Mouse (Mus musculus) telencephalon, adult 2 months (tissue): ENCODE measurements around the gene Tex38.

Source experiments
- DNase-seq: peaks from one replicate; pipeline ENCODE4 v3.0.0-alpha.2; 2011; ENCODE audit warnings: low read depth, low spot score

The Tex38 gene

DNA sequence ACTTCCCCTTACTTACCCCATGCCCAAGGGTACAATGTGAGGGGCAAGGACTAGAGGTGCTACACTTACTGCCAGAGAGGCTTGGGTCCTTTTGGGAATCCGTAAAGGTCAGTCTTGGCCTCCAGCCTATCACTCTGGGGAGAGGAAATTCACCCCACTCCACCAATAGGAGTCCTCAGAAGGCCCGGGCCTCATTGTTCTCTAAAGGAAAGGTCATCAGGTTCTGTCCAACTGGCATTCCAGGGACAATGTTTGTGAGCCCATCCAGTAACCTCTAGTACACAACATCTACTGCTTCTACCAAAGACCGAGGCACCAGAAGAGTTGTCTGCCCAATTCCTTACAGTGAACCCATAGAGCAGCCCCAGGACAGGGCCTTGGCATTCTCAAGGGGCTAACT, at the start of gene Tex38:
Gene Tex38 (minus strand): TSS at position 101 of the 400 bp plus-strand sequence.
- no peak for DNase-seq

DNA sequence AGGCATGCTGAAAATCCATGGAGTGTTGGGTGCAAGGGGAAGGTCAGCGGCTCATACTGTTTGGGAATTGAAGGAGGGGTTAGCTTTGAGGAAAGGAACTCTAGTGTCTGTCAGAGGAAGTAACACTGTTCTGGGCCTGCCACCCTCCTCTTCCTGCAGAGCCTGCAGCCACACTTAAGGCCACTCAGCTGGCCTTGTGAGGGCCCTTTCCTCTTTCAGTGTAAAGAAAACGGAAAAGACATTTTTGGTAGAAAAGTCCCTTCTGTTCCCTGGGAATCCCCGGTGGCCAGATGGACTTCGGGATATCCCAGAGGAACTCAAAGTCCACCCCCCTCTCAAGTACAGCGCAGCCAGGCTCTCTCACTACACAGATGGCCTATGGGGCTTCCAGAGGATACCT, 49.7 kb upstream of the Tex38 start:
- DNase-seq: no peak

- no peak for DNase-seq
Measured at GRCm38 (mm10) chr4:115828572-115828902, 47.7 kb upstream of the Tex38 start.

DNA sequence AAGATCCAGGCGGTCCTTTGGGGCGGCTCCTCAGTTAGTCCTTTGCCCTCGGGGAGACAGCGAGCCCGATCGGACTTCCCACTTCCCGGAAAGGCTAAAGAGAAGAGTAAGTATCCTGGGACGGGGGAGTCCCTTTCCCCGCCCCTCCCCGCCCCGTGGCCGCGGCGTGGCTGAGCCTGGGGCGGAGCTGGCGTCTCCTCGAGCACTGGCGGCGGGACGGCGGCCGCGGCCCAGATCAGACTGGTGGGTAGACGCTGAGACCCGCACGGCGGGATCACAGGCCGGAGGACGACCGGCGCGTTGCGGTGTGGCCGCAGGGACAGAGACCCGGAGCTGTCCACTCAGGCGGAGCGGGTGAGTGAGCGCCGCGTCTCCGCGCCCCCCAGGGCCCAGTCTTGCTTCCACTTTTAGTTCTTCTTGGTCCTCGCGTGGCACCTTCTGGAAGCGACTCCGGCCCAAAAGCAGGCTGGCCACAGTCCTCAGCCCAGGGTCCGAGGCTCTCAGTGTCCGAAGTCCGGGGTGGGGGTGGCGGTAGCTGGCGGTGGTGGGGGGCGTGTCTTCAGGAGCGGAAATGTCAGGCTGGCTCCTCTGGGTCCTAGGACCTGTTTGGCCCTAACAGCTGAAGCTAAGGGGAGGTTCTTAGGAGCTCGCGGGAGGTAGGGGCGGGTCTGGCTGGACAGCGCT, 47.2 kb upstream of the Tex38 start, which contains the start of gene Mob3c:
Gene Mob3c (plus strand): TSS at position 205 of the 684 bp plus-strand sequence.
- DNase-seq: no peak

DNA sequence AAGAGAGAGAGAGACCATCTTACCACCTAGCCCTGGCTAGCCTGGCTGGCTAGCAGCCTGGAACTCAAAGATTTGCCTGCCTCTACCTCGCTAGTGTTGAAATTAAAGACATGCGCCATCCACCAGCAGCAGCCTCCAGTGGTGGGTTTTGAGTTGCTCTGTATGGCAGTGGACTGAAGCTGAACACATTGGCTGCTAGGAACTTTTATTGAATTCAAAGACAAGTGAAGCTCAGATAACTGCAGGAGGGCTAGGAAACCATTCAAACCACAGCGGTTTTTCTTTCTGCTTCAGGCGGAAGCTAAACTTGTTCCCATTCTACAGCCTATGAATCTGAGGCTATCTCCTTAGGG, 46.7 kb upstream of the Tex38 start:
- no peak for DNase-seq

- DNase-seq: no peak
Measured at GRCm38 (mm10) chr4:115827066-115827465, 46.2 kb upstream of the Tex38 start.

DNA sequence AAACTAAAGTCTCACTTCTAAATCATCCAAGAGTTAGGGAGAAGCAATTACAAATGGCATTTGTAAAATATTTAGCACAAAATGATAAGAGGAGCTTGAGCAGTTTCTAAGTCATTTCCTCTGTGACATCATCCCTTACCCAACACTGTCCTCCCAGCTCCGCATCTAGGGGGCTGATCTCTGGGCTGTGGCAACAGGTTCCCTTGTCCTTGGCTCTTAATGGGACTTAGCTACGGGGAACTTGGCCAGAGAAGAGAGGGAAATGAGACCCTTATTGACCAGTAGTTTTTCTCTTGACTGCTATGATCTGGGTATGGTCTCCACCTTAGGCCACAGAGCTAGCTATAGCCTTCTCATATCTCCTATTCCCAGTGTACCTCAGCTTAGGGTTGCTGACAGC, 44.5 kb upstream of the Tex38 start:
- no peak for DNase-seq

GRCm38 (mm10) chr4:115824178-115824577, 43.4 kb upstream of the Tex38 start:
- DNase-seq: no peak

DNA sequence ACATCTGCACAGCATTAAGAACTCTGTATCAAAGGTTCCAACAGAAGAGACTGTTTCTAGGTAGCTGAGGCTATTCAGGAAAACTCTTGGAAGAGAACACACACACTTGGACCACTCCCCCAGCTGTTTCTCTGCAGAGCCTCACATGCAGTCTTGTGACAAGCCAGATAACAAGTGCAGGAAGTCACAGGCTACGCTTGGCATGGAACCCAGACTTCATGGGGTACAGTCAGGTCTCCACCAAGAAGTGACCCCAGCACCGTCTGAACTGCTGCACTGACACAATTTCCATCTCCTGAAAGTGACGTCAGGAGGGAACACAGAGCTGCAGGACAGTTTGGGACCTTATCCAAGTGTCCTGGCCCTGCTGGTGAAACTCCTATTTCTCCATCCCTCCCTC, 41.1 kb upstream of the Tex38 start:
- no peak for DNase-seq

- DNase-seq: no peak
Measured at GRCm38 (mm10) chr4:115821431-115821830, 40.6 kb upstream of the Tex38 start.

GRCm38 (mm10) chr4:115820944-115821343, 40.1 kb upstream of the Tex38 start:
- DNase-seq: no peak

DNA sequence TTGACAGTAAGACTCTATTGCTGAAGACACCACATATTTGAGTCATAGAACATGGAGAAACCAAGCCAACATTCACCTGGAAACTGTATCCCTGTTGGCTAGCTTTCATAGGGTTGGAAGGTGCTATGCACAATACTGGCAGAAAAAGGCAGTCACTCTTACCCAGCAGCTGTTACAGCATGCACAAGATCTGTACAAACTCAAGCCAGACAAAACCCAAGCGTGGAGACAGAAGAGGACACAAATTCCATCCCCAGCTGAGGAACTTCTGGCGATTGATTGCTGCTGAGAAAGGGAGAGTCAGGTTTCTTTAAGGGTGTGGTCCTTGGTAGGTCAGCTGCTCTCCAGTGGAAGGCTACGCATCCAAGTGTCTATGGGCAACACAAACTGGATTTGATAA, 39.4 kb upstream of the Tex38 start:
- DNase-seq: no peak

- no peak for DNase-seq
Measured at GRCm38 (mm10) chr4:115815606-115816005, 34.8 kb upstream of the Tex38 start.

- no peak for DNase-seq
Measured at GRCm38 (mm10) chr4:115812326-115812725, 31.5 kb upstream of the Tex38 start.

- DNase-seq: no peak
Measured at GRCm38 (mm10) chr4:115799981-115800380, 19.2 kb upstream of the Tex38 start.

DNA sequence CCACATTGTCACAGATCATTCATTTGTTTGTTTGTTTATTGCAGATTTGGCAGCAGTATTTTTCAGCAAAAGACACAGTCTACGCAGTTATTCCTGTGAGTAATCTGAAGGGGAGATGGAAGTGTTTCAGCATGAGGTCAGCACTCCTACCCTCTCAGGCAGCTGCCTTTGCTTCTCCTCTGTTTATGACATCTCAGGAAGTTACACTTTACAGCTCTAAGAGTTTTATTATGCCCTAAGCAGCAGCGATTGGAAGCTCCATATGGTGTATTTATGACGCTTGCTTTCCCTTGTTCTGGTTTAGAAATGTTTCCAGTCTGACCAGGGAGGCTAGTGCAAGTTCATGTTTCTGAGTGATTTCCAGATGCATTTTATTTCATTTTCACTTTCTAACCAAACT, 14.5 kb upstream of the Tex38 start:
- DNase-seq: no peak

DNA sequence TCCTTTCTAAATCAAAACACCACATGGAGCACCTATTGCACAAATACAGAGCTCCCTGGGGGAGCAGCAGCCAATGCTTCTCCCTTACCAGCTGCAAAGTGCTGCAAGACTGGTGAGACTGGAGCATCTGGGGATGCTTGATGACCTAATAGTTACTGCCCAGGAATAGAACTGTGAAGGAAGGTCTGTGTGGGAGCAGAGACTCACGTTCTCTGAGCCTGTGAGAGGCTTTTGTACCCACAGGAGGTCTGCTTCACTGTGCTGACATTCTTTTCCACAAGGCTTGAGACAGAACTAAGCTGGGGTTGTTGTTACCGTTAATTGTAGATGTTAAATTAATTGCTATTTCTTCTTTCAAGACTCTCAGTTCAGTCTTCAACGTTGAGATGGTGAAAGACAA, 10.0 kb upstream of the Tex38 start:
- peak; percentile 62 for DNase-seq

DNA sequence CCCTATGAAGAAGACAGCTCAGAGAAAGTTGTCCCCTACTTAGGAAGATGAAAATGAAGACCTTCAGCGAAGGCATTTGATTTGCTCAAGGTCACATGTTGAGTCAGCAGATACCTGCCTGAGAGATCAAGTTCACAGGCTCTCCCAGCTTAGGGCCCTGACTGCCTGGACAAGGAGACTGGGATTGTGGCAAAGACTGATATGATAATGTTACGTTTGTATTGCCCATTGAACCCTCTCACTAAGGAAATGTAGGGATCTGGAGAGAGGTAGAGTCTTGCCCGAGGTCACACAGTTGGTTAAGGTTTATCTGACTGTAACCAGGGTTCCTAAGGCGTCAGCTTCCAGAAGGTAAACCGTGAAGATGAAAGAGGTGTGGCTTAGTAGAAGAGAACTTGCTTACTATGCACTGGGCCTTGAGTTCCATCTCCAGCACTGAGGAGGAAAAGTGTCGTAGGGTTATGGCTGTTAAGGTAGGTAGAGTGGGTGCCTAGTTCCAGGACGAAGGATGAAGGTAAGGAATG, 4.8 kb upstream of the Tex38 start:
- no peak for DNase-seq

DNA sequence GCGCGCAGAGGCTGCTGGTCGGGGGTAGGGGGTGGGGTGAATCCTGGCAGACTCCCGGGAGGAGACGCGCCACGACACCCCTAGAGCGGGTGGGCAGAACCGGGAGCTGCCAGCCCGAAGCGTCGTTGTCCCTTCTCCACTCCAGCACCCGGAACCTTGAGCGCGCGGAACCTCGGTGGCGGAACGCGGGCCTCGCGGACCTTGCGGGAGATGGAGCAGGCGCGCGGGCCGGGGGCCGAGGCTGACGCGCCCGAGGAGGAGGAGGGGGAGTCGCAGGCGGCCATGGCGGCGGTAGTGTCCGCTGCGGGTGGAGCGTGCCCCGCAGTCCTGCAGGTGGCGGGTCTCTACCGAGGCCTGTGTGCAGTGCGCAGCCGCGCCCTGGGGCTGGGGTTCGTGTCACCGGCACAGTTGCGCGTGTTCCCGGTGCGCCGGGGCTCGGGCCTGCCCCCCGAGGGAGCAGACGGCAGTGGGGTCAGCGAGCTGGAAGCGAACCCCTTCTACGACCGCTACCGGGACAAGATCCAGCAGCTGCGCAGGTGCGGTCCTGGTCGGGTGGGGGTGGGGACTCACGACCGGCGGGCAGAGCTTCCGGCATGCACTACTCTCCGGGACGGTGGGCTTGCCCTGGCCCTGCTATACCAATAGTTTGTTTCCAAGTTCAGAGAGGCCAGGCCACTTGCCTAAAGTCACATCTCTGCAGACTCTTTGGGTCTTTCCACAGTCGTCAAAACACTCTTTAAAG, 4.1 kb upstream of the Tex38 start, which contains the start of gene Atpaf1:
Gene Atpaf1 (plus strand): TSS at position 44 of the 742 bp plus-strand sequence.
- DNase-seq: peak; percentile 57

- no peak for DNase-seq
Measured at GRCm38 (mm10) chr4:115782026-115782805, 1.4 kb upstream of the Tex38 start.

DNA sequence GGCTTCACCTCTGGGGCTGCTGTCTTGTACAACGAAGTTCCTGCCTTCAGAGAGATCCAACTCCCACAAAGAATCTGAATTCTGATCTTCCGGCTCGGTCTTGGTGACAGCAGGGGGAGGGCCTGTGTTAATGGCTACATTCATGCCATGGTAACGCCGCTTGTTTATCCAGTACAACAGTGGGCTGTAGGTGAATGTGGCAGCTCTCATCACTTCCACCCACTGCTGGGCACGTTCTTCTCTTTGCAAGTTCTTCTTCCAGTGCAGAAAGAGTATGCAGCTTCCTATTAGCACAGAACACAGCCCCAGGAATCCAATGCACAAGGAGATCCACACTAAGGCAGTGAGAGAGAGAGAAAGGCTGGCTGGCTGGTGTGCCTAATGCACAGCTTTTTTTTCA, 549 bp downstream of the Tex38 start:
- peak; percentile 33 for DNase-seq

DNA sequence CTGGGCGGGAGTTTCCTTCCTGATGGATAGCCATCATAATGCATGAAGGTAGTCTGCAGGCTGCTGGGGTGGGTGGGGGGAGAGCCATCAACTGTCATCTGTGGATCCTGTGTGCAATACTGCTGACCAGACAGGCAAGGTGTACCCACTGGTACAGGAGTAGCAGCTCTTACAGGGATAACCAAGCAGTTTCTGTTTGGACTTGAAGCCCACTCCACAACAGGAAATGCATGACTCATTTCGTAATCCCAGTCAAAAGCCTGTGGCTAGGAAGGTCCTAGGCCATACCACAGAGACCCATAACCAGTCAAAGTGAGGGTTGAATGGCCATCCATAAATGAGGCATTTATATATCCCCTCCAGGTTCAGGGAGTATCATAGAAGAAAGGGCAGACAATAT, 3.2 kb downstream of the Tex38 start:
- DNase-seq: no peak
